Mouse (Mus musculus) ES-E14 (cell line): Measurements from ENCODE around the gene Sin3a.

Experiments used
- CHD2 ChIP-seq: IDR thresholded peaks from 2 replicates; pipeline ENCODE4 v1.6.1; 2014; ENCODE audit warnings: mild to moderate bottlenecking, low read depth, low read length, inconsistent platforms
- ZC3H11A ChIP-seq: IDR thresholded peaks from 2 replicates; pipeline ENCODE4 v1.6.1; 2012; ENCODE audit warnings: low read depth, mild to moderate bottlenecking, inconsistent platforms, low read length, borderline replicate concordance
- ZNF384 ChIP-seq: IDR thresholded peaks from 2 replicates; pipeline ENCODE4 v1.6.1; 2012; ENCODE audit warnings: low read depth, low read length, inconsistent platforms

GRCm38 (mm10) chr9:57071801-57072351 is at the start of gene Sin3a:
- TF ChIP-seq CHD2: no peak
- no peak for TF ChIP-seq ZNF384
- no peak for TF ChIP-seq ZC3H11A
